Mouse (Mus musculus) adrenal gland, postnatal 10 days (tissue): Measurements from ENCODE around the gene Odf3l2. TPM values are rescaled to one million over a fixed set of nuclear protein-coding genes. Genes with fewer than 3 reads are reported as not detected.
A peak's percentile ranks its signal among the peaks of the same experiment; 100 is the strongest.

ENCODE experiments used
- DNase-seq: peaks from one replicate; pipeline ENCODE4 v3.0.0; 2021; ENCODE audit warnings: mixed read lengths
- total RNA-seq, 2 experiments: library from RNA; stranded (reverse); gene quantifications; 2 replicates each; pipeline ENCODE4 v1.2.3; 2021

The Odf3l2 gene
- total RNA-seq, 2 experiments from 2014 or later, result not detected

- DNase-seq, result no peak
Observed at GRCm38 (mm10) chr10:79671396-79672087, 26.0 kb upstream of the Odf3l2 start.

GRCm38 (mm10) chr10:79670071-79670888 is 24.7 kb upstream of the Odf3l2 start:
- no peak for DNase-seq

- DNase-seq, result peak; percentile 82
Observed at GRCm38 (mm10) chr10:79669576-79670057, 24.1 kb upstream of the Odf3l2 start.

GRCm38 (mm10) chr10:79668771-79669575 is 23.4 kb upstream of the Odf3l2 start, which contains the start of gene Tpgs1:
TSS of gene Tpgs1 (plus strand) at chr10:79669369.
- DNase-seq, result peak; percentile 91

GRCm38 (mm10) chr10:79668076-79668475 is 22.5 kb upstream of the Odf3l2 start:
- no peak for DNase-seq

- DNase-seq, result no peak
Observed at GRCm38 (mm10) chr10:79666493-79666892, 21.0 kb upstream of the Odf3l2 start.

GRCm38 (mm10) chr10:79665051-79665450 is 19.5 kb upstream of the Odf3l2 start:
- no peak for DNase-seq

GRCm38 (mm10) chr10:79664131-79664665 is 18.7 kb upstream of the Odf3l2 start, which contains the start of gene Madcam1:
TSS of gene Madcam1 (plus strand) at chr10:79664559.
- peak; percentile 82 for DNase-seq

GRCm38 (mm10) chr10:79661861-79662260 is 16.3 kb upstream of the Odf3l2 start:
- no peak for DNase-seq

- DNase-seq, result no peak
Observed at GRCm38 (mm10) chr10:79660298-79660697, 14.8 kb upstream of the Odf3l2 start.

GRCm38 (mm10) chr10:79658829-79659228 is 13.3 kb upstream of the Odf3l2 start:
- DNase-seq, result no peak

- no peak for DNase-seq
Observed at GRCm38 (mm10) chr10:79654946-79655395, 9.4 kb upstream of the Odf3l2 start.

GRCm38 (mm10) chr10:79652789-79653188 is 7.3 kb upstream of the Odf3l2 start:
- no peak for DNase-seq

GRCm38 (mm10) chr10:79649070-79649751 is 3.7 kb upstream of the Odf3l2 start:
- peak; percentile 85 for DNase-seq

- peak; percentile 66 for DNase-seq
Observed at GRCm38 (mm10) chr10:79638486-79639204, 6.9 kb downstream of the Odf3l2 start.

GRCm38 (mm10) chr10:79637128-79638110 is 8.1 kb downstream of the Odf3l2 start, which contains the start of gene Shc2:
TSS of gene Shc2 (minus strand) at chr10:79637918.
- DNase-seq, result peak; percentile 47

GRCm38 (mm10) chr10:79636287-79636686 is 9.3 kb downstream of the Odf3l2 start:
- no peak for DNase-seq

- peak; percentile 22 for DNase-seq
Observed at GRCm38 (mm10) chr10:79633006-79633777, 12.3 kb downstream of the Odf3l2 start.
